Mouse (Mus musculus) intestine, postnatal 0 days (tissue): Measurements from ENCODE around the gene Gm17657. TPM values are rescaled to one million over a fixed set of nuclear protein-coding genes. Genes with fewer than 3 reads are reported as not detected.

ENCODE experiments used
- ATAC-seq: fragments of 200-750 bp; cut with Nextera tagmentation; 2 replicates; pipeline ENCODE4 v1.8.0; 2017; ENCODE audit warnings: mild to moderate bottlenecking, moderate TSS enrichment, moderate library complexity
- H3K27ac ChIP-seq: fragments of 300-500 bp; sonication (generic); 2 replicates; pipeline ENCODE4 v1.5.1; 2014; ENCODE audit warnings: mild to moderate bottlenecking, low read depth, low read length, moderate library complexity
- H3K27me3 ChIP-seq: fragments of 300-500 bp; sonication (generic); replicated peaks from 2 replicates; pipeline ENCODE4 v1.6.1; 2014; ENCODE audit warnings: low read length, mixed read lengths; ENCODE audit not compliant: control insufficient read depth, insufficient read depth
- H3K36me3 ChIP-seq: fragments of 300-500 bp; sonication (generic); 2 replicates; pipeline ENCODE4 v1.6.1; 2014; ENCODE audit warnings: mild to moderate bottlenecking, moderate library complexity; ENCODE audit not compliant: control insufficient read depth, insufficient read depth
- H3K4me1 ChIP-seq: fragments of 300-500 bp; sonication (generic); replicated peaks from 2 replicates; pipeline ENCODE4 v1.6.1; 2014; ENCODE audit warnings: antibody characterized with exemption, low read length, mixed read lengths; ENCODE audit not compliant: control insufficient read depth, insufficient read depth
- H3K4me2 ChIP-seq: fragments of 300-500 bp; sonication (generic); replicated peaks from 2 replicates; pipeline ENCODE4 v1.6.1; 2014; ENCODE audit warnings: low read depth, mild to moderate bottlenecking, moderate library complexity
- H3K4me3 ChIP-seq: fragments of 300-500 bp; sonication (generic); 2 replicates; pipeline ENCODE4 v1.5.1; 2014; ENCODE audit warnings: low read depth, low read length
- H3K9ac ChIP-seq: fragments of 300-500 bp; sonication (generic); 2 replicates; pipeline ENCODE4 v1.6.1; 2014; ENCODE audit warnings: mild to moderate bottlenecking, low read depth, low read length
- H3K9me3 ChIP-seq: fragments of 300-500 bp; sonication (generic); 2 replicates; pipeline ENCODE4 v1.6.1; 2016; ENCODE audit warnings: mixed run types; ENCODE audit not compliant: control insufficient read depth
- CTCF ChIP-seq: sonication (generic); IDR thresholded peaks from 2 replicates; pipeline ENCODE4 v1.5.1; 2016; ENCODE audit warnings: low read depth, mild to moderate bottlenecking, control low read depth, antibody characterized with exemption, moderate library complexity
- WGBS: fragments of 180-500 bp; shearing (Covaris S2); extraction: QIAGEN DNeasy Blood & Tissue Kit; methylation state at CpG from one replicate; pipeline ENCODE4 v1.1.7; 2014; 5-methylcytosine and 5-hydroxymethylcytosine counted together
- polyA plus RNA-seq: library from polyadenylated mRNA; unstranded; fragments of >200 nt; fragmentation: Nextera tagmentation; extraction: Ambion mirVana; gene quantifications from 2 replicates; pipeline ENCODE4 v1.2.1, GENCODE M21; 2015

Gm17657 gene
- polyA plus RNA-seq, 1 experiment from 2014 or later, result not detected

DNA sequence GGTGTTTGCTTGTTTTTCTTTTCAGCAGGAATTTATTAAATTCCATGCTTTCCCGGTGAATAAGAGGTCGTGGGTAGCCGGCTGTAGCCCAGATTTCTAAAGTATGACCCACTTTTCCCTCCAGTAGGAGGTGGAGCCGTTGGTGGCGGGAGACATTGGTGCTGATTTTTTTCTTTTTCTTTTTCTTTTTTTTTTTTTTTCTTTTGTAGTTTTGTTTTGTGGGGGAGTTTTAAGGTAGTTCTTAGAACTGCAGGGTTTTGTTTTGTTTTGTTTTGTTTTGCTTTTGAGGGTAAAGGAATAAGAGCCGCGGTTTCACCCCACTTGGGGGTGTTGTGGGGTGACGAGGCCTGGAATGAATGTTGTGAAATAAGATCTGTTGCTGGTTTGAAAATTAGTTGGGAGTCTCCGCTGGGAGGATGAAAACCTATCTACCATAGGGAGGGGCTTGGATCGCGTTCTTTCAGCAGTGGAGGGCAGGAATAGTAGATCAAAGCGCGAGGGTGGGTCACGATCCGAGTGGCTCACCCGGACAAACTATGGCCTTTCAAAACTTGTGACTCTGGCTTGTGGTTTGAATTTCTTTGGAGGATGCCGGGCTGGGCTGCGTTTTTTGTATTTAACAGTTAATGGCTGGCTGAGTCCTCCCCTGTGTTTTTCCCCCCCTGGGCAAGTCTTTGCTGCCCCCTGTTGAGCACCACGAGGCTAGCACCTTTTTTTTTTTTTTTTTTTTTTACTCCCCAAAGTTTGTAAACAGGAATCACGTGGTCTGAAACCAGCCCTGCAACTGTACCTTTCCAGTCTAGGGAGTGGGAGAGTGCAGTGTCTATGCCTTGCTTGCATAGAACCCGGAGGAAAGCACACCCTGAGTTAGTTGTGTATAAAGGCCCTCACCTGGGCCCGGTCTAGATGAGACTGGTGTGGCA, 56.9 kb downstream of the Gm17657 start:
- Histone ChIP-seq H3K36me3 (peaks cover 19% of the 10 kb centered on the region), H3K4me3 (peak overlapping the region; percentile 96), H3K27me3 (no peaks in the 10 kb centered on the region), H3K27ac (peak overlapping the region; percentile 95; the same call in 1 of the 2 replicates), H3K9ac (peak overlapping the region; percentile 95), H3K9me3 (no peaks in the 10 kb centered on the region), H3K4me1 (peaks cover 14% of the 10 kb centered on the region; the same call in 1 of the 2 replicates), H3K4me2 (peak overlapping the region; percentile 89)
- peak; percentile 89 for TF ChIP-seq CTCF
- WGBS, result 1% methylated on average over 22 of the region's 22 CpGs
- no peak for ATAC-seq

GRCm38 (mm10) chr17:29491591-29492268, 57.7 kb downstream of the Gm17657 start:
- ATAC-seq, result no peak
- WGBS, result 0% methylated on average over 48 of the region's 48 CpGs
- peak overlapping the region; percentile 95 for H3K27ac ChIP-seq
- peak overlapping the region; percentile 96 for H3K4me3 ChIP-seq
- H3K36me3 ChIP-seq, result peaks cover 19% of the 10 kb centered on the region
- H3K9me3 ChIP-seq, result no peaks in the 10 kb centered on the region
- peak overlapping the region; percentile 95 for H3K9ac ChIP-seq
- peak overlapping the region; percentile 89 for H3K4me2 ChIP-seq
- peaks cover 14% of the 10 kb centered on the region; the same call in 1 of the 2 replicates for H3K4me1 ChIP-seq
- H3K27me3 ChIP-seq, result no peaks in the 10 kb centered on the region
- no peak for TF ChIP-seq CTCF

DNA sequence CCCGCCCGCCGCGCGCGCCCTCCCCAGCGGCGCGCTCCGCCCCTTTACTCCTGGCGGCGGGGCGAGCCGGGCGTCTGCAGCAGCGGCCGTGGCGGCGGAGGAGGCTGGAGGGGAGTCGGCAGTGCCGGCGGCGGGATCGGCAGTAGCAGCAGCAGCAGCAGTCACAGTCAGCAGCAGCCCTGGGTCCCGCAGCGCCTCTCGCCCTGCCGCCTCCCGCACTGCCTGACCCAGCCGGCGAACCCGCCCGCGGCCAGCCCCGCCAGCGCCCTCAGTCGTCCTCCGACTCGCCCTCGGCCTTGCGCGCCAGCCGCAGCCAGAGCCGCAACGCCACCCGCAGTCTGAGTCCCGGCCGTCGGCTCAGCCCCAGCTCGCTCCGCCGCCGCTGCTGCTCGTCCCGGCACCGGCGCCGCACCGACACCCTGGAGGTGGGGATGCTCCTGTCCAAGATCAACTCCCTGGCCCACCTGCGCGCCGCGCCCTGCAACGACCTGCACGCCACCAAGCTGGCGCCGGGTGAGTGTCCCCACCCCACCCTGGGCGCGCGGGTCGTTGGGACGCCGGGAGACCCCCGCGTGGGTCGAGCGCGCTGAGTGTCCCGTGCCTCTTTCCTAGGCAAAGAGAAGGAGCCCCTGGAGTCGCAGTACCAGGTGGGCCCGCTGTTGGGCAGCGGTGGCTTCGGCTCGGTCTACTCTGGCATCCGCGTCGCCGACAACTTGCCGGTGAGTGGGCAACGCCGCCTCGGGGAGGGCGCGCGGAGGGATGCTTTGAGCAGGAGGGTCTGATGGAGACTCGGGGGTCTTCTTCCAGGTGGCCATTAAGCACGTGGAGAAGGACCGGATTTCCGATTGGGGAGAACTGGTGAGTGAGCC, 58.5 kb downstream of the Gm17657 start, which contains the start of gene Pim1:
Pim1 (plus strand) TSS at position 41 of the 869 bp plus-strand sequence.
- Histone ChIP-seq H3K27me3 (no peaks in the 10 kb centered on the region), H3K4me3 (peak within 1 kb of the TSS; percentile 96), H3K4me1 (peaks cover 14% of the 10 kb centered on the region; the same call in 1 of the 2 replicates), H3K27ac (peak within 1 kb of the TSS; percentile 95), H3K9me3 (no peaks in the 10 kb centered on the region), H3K9ac (peak within 1 kb of the TSS; percentile 95), H3K36me3 (peaks cover 19% of the 10 kb centered on the region), H3K4me2 (peak within 1 kb of the TSS; percentile 89)
- peak; percentile 29 for TF ChIP-seq CTCF
- ATAC-seq, result peak; percentile 34; the same call in 1 of the 2 replicates
- under 1% methylated on average over 73 of the region's 99 CpGs for WGBS

- peaks cover 19% of the 10 kb centered on the region for H3K36me3 ChIP-seq
- H3K4me2 ChIP-seq, result peak overlapping the region; percentile 89
- WGBS, result 1% methylated on average over 55 of the region's 68 CpGs
- H3K27ac ChIP-seq, result peak overlapping the region; percentile 95
- H3K4me1 ChIP-seq, result peaks cover 14% of the 10 kb centered on the region; the same call in 1 of the 2 replicates
- H3K9ac ChIP-seq, result peak overlapping the region; percentile 95
- ATAC-seq, result peak; percentile 88
- H3K27me3 ChIP-seq, result no peaks in the 10 kb centered on the region
- TF ChIP-seq CTCF, result peak; percentile 25
- peak overlapping the region; percentile 96 for H3K4me3 ChIP-seq
- H3K9me3 ChIP-seq, result no peaks in the 10 kb centered on the region
Measured at GRCm38 (mm10) chr17:29489971-29490712, 59.3 kb downstream of the Gm17657 start.
